Mouse (Mus musculus) thymus, adult 2 months (tissue): ENCODE data around the gene Cdc42ep1. TPM values are rescaled to one million over a fixed set of nuclear protein-coding genes. Genes with fewer than 3 reads are reported as not detected.

Experiments used
- DNase-seq: peaks from one replicate; pipeline ENCODE4 v3.0.0; 2021
- H3K27ac ChIP-seq: fragments of 200-500 bp; 2 replicates; pipeline ENCODE4 v1.5.1; 2012; ENCODE audit warnings: low read length, control low read depth; ENCODE audit not compliant: control insufficient read depth, insufficient read depth
- H3K27me3 ChIP-seq: fragments of 200-500 bp; 2 replicates; pipeline ENCODE4 v1.6.1; 2012; ENCODE audit warnings: mild to moderate bottlenecking, low read length, moderate library complexity, mixed read lengths; ENCODE audit not compliant: control insufficient read depth, insufficient read depth
- H3K36me3 ChIP-seq: fragments of 200-500 bp; 2 replicates; pipeline ENCODE4 v1.6.1; 2012; ENCODE audit warnings: mild to moderate bottlenecking, low read length, moderate library complexity; ENCODE audit not compliant: control insufficient read depth, insufficient read depth
- H3K4me1 ChIP-seq: fragments of 200-500 bp; replicated peaks from 2 replicates; pipeline ENCODE4 v1.6.1; 2012; ENCODE audit warnings: low read length; ENCODE audit not compliant: control insufficient read depth, insufficient read depth
- H3K4me3 ChIP-seq: fragments of 200-500 bp; 2 replicates; pipeline ENCODE4 v1.5.1; 2012; ENCODE audit warnings: mild to moderate bottlenecking, low read length, control low read depth, moderate library complexity; ENCODE audit not compliant: control insufficient read depth, insufficient read depth
- CTCF ChIP-seq: fragments of 200-500 bp; IDR thresholded peaks from 2 replicates; pipeline ENCODE4 v1.5.1; 2012; ENCODE audit warnings: mild to moderate bottlenecking, control low read depth, low read length, moderate library complexity, borderline replicate concordance; ENCODE audit not compliant: control insufficient read depth, poor library complexity, insufficient read depth; ENCODE audit errors: extremely low read depth
- POLR2A ChIP-seq: fragments of 200-500 bp; IDR thresholded peaks from 2 replicates; pipeline ENCODE4 v1.6.1; 2012; ENCODE audit warnings: mild to moderate bottlenecking, low read length, control low read depth, moderate library complexity; ENCODE audit not compliant: control insufficient read depth, poor library complexity, insufficient read depth; ENCODE audit errors: extremely low read depth
- WGBS: fragments of 180-500 bp; shearing (Covaris S2); methylation state at CpG from one replicate; pipeline ENCODE4 v1.1.7; 2018; 5-methylcytosine and 5-hydroxymethylcytosine counted together
- polyA plus RNA-seq: library from polyadenylated mRNA; depleted of rRNA; stranded (reverse); fragments of >200 nt; gene quantifications from 2 replicates; pipeline ENCODE4 v1.2.3, GENCODE M21; 2012

Cdc42ep1 gene
- polyA plus RNA-seq, 1 experiment: 12.5 TPM

DNA sequence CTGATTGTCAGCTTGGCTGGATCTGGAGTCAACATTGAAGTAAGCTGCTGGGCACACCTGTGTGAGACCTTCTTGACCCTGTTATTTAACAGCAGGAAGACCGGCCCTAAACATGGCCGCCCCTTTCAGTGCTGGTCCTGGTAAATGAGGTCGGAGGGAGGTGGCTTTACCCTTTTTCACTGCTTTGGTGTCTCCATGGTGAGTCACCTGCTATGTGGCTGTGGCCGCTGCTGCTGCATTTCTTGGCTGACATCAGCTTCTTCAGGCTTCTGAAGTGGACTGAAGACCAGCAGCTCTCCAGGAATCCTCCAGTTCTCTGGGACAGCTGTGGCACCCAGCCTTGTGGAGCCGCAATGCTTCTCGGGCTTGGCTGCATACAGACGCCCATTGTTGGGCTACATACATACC lies 26.4 kb downstream of the Cdc42ep1 start:
- Histone ChIP-seq H3K4me3 (no peak overlapping the region), H3K27me3 (no peaks in the 10 kb centered on the region), H3K36me3 (no peaks in the 10 kb centered on the region), H3K4me1 (peaks cover 6% of the 10 kb centered on the region), H3K27ac (no peak overlapping the region)
- DNase-seq: no peak
- TF ChIP-seq POLR2A (no peak), CTCF (no peak)
- 94% methylated on average over 7 of the region's 7 CpGs for WGBS

DNA sequence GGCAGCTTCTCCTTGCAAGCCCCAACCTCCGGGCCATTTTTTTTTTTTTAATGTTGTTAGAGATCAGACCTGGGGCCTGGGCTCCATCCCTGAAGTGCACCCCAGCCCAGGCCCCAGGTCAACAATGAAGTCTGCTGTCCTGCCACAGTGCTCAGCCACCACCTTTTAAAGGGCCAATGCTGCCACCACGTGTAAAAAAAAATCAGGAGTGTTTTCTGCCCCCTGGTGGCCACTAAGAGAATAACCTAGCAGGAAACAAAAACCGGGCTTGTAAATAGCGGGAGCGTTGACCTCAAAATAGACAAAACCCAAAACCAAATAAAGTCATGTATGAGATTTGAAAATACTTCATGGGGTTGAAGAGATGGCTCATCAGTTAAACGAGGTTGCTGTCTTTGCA lies 27.4 kb downstream of the Cdc42ep1 start:
- Histone ChIP-seq H3K4me1 (no peaks in the 10 kb centered on the region), H3K4me3 (no peak overlapping the region), H3K27me3 (no peaks in the 10 kb centered on the region), H3K36me3 (no peaks in the 10 kb centered on the region), H3K27ac (no peak overlapping the region)
- DNase-seq: peak; percentile 39
- no peak for TF ChIP-seq POLR2A
- peak; percentile 67; the same call in 1 of the 2 replicates for TF ChIP-seq CTCF
- 12% methylated on average over 6 of the region's 6 CpGs for WGBS

DNA sequence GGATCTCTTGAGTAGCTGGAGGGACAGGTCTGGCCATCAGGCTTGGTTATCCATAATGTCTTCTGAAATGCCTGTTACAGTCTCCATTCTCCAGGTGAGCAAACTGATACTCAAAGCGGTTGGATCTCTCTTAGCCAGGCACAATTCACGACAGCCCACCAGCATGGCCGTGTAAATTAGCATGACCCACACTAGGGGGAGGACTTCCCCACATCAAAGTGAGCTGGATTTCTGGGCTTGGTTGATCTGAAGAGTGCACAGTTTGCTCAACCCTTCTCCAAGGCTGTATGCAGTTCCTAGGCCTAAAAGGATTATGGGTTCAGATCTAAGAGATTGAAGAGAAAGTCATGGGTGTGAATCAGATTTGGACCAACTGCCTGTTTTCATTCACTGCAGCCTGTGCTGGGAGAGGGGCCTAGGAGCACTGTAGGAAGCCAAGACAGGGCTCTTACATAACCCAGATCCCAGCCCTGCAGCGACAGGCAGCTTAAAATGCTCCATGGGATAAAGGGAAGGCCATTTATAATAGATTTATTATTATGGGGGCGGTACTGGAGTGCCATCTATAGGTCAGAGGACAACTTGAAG lies 29.7 kb downstream of the Cdc42ep1 start:
- H3K36me3 ChIP-seq: no peaks in the 10 kb centered on the region
- DNase-seq: no peak
- WGBS: 55% methylated on average over 5 of the region's 5 CpGs

DNA sequence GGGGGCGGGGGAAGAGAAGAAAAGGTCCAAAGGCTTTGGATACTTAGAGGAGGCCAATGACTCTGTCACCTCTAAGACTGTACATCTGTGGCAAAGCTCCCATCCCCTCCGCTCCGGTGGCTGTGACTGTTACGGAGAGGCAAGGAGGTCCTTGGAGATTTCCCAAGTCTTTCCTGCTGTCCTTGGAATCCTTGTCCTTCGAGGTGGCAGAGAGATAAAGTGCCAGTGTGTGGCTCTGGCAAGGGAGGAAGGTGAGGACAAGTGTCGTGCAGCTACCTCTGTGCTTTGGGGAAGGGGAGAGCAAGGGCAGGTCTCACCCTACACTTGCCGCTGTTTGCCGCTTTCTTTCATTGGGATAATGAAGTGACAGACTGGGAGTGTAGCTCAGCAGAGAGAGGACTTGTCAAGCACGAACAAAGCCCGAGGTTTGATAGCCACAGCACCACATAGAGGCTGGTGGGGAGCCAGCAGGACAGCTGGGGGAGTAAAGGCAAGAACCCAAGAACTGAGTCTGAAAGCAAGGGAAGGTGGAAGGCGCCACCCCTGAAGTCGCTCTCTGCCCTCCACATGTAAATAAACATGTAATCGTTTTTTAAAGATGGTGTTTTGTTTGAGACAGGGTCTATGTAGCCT lies 31.5 kb downstream of the Cdc42ep1 start:
- Histone ChIP-seq H3K4me1 (peaks cover 13% of the 10 kb centered on the region), H3K36me3 (no peaks in the 10 kb centered on the region), H3K27ac (no peak overlapping the region), H3K4me3 (no peak overlapping the region), H3K27me3 (no peaks in the 10 kb centered on the region)
- no peak for TF ChIP-seq POLR2A
- TF ChIP-seq CTCF: no peak
- DNase-seq: no peak
- WGBS: 83% methylated on average over 13 of the region's 13 CpGs

More for the DNA sequence above, 29.7 kb downstream of the Cdc42ep1 start:
- TF ChIP-seq CTCF (no peak), POLR2A (no peak)
- no peaks in the 10 kb centered on the region for H3K27me3 ChIP-seq
- H3K4me3 ChIP-seq: no peak overlapping the region
- peaks cover 6% of the 10 kb centered on the region for H3K4me1 ChIP-seq
- no peak overlapping the region for H3K27ac ChIP-seq

DNA sequence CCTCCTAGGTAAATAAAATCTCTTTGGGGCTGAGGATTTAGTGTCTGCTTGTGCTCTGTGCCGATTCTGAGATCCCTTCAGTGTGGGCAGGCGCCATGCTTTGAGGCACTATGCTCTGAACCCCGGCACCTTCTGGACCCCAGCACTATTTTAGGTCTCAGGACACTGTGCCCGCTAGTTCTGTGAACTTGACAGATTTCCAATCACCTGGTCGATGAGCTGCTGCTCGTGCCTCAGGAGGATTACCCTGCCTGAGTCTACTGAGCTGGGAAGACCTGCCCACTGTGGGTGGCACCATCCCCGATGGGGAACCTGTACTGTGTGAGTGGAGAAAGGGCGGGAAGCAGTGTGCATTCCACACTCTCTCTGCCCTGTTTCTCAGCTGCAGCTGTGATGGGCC lies 32.6 kb downstream of the Cdc42ep1 start:
- no peak for DNase-seq
- H3K27me3 ChIP-seq: no peaks in the 10 kb centered on the region
- TF ChIP-seq CTCF: no peak
- no peak for TF ChIP-seq POLR2A
- H3K4me1 ChIP-seq: peaks cover 20% of the 10 kb centered on the region
- H3K36me3 ChIP-seq: no peaks in the 10 kb centered on the region
- no peak overlapping the region for H3K4me3 ChIP-seq
- whole genome bisulfite sequencing: 86% methylated on average over 8 of the region's 8 CpGs
- H3K27ac ChIP-seq: no peak overlapping the region

DNA sequence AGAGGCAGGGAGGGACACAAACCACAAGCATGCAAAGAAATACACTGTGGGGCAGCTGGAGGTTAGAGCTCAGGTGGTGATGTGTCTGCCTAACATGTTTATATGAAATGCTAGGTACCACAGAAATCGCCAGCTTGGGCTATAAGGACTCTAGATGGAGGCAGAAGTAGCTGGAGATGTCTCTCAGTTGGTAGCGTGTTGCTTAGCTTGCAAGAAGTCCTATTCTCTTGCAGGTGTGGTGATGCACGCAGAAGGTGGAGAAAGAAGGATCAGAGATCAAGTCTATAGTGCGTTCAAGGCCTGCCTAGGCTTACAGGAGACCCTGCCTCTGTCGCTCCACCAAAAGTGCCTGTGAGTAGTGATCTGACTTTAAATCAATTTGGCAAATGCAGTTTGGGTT lies 33.1 kb downstream of the Cdc42ep1 start:
- no peak for DNase-seq
- WGBS: 83% methylated on average over 5 of the region's 5 CpGs
- TF ChIP-seq CTCF (no peak), POLR2A (no peak)
- H3K27ac ChIP-seq: no peak overlapping the region
- H3K36me3 ChIP-seq: no peaks in the 10 kb centered on the region
- H3K4me1 ChIP-seq: peaks cover 20% of the 10 kb centered on the region
- no peaks in the 10 kb centered on the region for H3K27me3 ChIP-seq
- no peak overlapping the region for H3K4me3 ChIP-seq

DNA sequence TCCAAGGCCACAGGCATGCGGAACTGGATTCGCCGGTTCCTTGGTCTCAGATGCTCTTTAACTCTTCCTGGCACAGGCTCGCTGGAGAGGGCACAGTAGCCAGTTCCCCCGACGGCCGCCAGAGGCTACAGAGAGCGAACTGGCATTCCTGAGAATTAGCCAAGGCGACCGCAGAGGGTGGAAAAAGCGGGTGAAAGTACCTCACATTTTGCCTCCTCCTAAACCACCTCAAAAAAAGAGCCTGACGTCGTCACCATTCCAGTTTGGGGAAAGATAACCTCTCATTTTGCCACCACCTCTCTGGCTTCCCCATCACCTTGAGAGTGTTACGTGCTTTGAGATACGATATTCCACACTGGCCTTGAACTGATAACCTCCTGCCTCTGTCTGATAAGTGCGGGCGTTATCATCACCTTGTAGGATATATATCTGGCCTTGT lies 33.9 kb downstream of the Cdc42ep1 start:
- no peaks in the 10 kb centered on the region for H3K36me3 ChIP-seq
- peaks cover 20% of the 10 kb centered on the region for H3K4me1 ChIP-seq
- TF ChIP-seq CTCF (peak; percentile 82; the same call in 1 of the 2 replicates), POLR2A (no peak)
- 4% methylated on average over 17 of the region's 17 CpGs for WGBS
- no peak overlapping the region; the same call in 1 of the 2 replicates for H3K27ac ChIP-seq
- H3K27me3 ChIP-seq: no peaks in the 10 kb centered on the region
- DNase-seq: peak; percentile 74
- peak overlapping the region; percentile 22 for H3K4me3 ChIP-seq
